Mouse (Mus musculus) urinary bladder, postnatal 4 days (tissue): ENCODE data around the gene Nacad.

Source experiments
- DNase-seq, 2 experiments: peaks; one replicate each; pipeline ENCODE4 v3.0.0; 2021 to 2022; ENCODE audit warnings: low spot score in 2 of 2

The Nacad gene

GRCm38 (mm10) chr11:6581560-6581959 lies 24.3 kb downstream of the Nacad start:
- no peak for DNase-seq

GRCm38 (mm10) chr11:6580065-6580750 lies 25.6 kb downstream of the Nacad start:
- DNase-seq = no peak

GRCm38 (mm10) chr11:6579361-6579760 lies 26.5 kb downstream of the Nacad start:
- no peak for DNase-seq

GRCm38 (mm10) chr11:6576151-6576550 lies 29.7 kb downstream of the Nacad start:
- no peak for DNase-seq

GRCm38 (mm10) chr11:6569410-6569777 lies 36.5 kb downstream of the Nacad start:
- no peak for DNase-seq

- DNase-seq = no peak
These were observed 37.1 kb downstream of the Nacad start for GRCm38 (mm10) chr11:6568584-6569409.

- DNase-seq = no peak
These were observed 37.9 kb downstream of the Nacad start for GRCm38 (mm10) chr11:6567951-6568350.

GRCm38 (mm10) chr11:6566496-6566895 lies 39.4 kb downstream of the Nacad start:
- DNase-seq = no peak

GRCm38 (mm10) chr11:6563201-6563600 lies 42.7 kb downstream of the Nacad start:
- DNase-seq = no peak

- no peak for DNase-seq
These were observed 43.5 kb downstream of the Nacad start for GRCm38 (mm10) chr11:6562359-6562758.

- no peak for DNase-seq
These were observed 44.4 kb downstream of the Nacad start for GRCm38 (mm10) chr11:6561474-6561873.

- DNase-seq = no peak
These were observed 45.0 kb downstream of the Nacad start for GRCm38 (mm10) chr11:6560655-6561360.

GRCm38 (mm10) chr11:6559996-6560395 lies 45.9 kb downstream of the Nacad start:
- DNase-seq = no peak

- DNase-seq = no peak
These were observed 47.6 kb downstream of the Nacad start for GRCm38 (mm10) chr11:6558234-6558633.

GRCm38 (mm10) chr11:6550201-6550600 lies 55.7 kb downstream of the Nacad start:
- DNase-seq = no peak

- DNase-seq = no peak
These were observed 56.1 kb downstream of the Nacad start for GRCm38 (mm10) chr11:6549770-6550169.
